Mouse (Mus musculus) urinary bladder, postnatal 14 days (tissue): ENCODE data around the gene Adnp.
"Not testable (repeated sequence)": the region's sequence is repeated elsewhere in the genome, so short reads cannot be mapped to it uniquely, and the experiment has no call there.

ENCODE experiments used
- DNase-seq: peaks from one replicate; pipeline ENCODE4 v3.0.0; 2021; ENCODE audit warnings: low spot score

Gene Adnp

GRCm38 (mm10) chr2:168205681-168206631 is 956 bp downstream of the Adnp start:
- DNase-seq: peak; percentile 18

GRCm38 (mm10) chr2:168205265-168205664 is 1.6 kb downstream of the Adnp start:
- DNase-seq: peak; percentile 91

GRCm38 (mm10) chr2:168204476-168204999 is 2.4 kb downstream of the Adnp start:
- no peak for DNase-seq

GRCm38 (mm10) chr2:168200014-168200691 is 6.8 kb downstream of the Adnp start:
- no peak for DNase-seq

- DNase-seq: no peak
Observed at GRCm38 (mm10) chr2:168199476-168199875, 7.4 kb downstream of the Adnp start.

GRCm38 (mm10) chr2:168198421-168198820 is 8.5 kb downstream of the Adnp start:
- DNase-seq: no peak

- DNase-seq: no peak
Observed at GRCm38 (mm10) chr2:168195721-168196120, 11.2 kb downstream of the Adnp start.

- no peak for DNase-seq
Observed at GRCm38 (mm10) chr2:168193685-168194084, 13.2 kb downstream of the Adnp start.

GRCm38 (mm10) chr2:168191856-168192255 is 15.1 kb downstream of the Adnp start:
- DNase-seq: no peak

GRCm38 (mm10) chr2:168175946-168176345 is 31.0 kb downstream of the Adnp start:
- DNase-seq: no peak

- DNase-seq: peak; percentile 72
Observed at GRCm38 (mm10) chr2:168170167-168170685, 36.7 kb downstream of the Adnp start.

GRCm38 (mm10) chr2:168169800-168170113 is 37.2 kb downstream of the Adnp start:
- DNase-seq: peak; percentile 16

- peak; percentile 23 for DNase-seq
Observed at GRCm38 (mm10) chr2:168168892-168169799, 37.8 kb downstream of the Adnp start.

GRCm38 (mm10) chr2:168167781-168168180 is 39.1 kb downstream of the Adnp start:
- no peak for DNase-seq

- DNase-seq: peak; percentile 30
Observed at GRCm38 (mm10) chr2:168166750-168167460, 40.0 kb downstream of the Adnp start.

GRCm38 (mm10) chr2:168161978-168162377 is 44.9 kb downstream of the Adnp start:
- DNase-seq: no peak

GRCm38 (mm10) chr2:168161514-168161971 is 45.4 kb downstream of the Adnp start:
- DNase-seq: no peak

- DNase-seq: no peak
Observed at GRCm38 (mm10) chr2:168160370-168160930, 46.5 kb downstream of the Adnp start.

GRCm38 (mm10) chr2:168158911-168159711 is 47.8 kb downstream of the Adnp start:
- DNase-seq: peak; percentile 50

- not testable (repeated sequence) for DNase-seq
Observed at GRCm38 (mm10) chr2:168157974-168158373, 48.9 kb downstream of the Adnp start.
